Mouse (Mus musculus) kidney, embryonic 15.5 days (tissue): ENCODE data around the gene Ednra. TPM values are rescaled to one million over a fixed set of nuclear protein-coding genes. Genes with fewer than 3 reads are reported as not detected.

Experiments used
- ATAC-seq: fragments of 200-750 bp; cut with Nextera tagmentation; replicated peaks from 2 replicates; pipeline ENCODE4 v1.8.0; 2017; ENCODE audit warnings: moderate TSS enrichment; ENCODE audit not compliant: low FRiP score
- H3K27ac ChIP-seq: fragments of 300-500 bp; sonication (generic); 2 replicates; pipeline ENCODE4 v1.5.1; 2015; ENCODE audit warnings: mild to moderate bottlenecking, inconsistent platforms
- H3K27me3 ChIP-seq: fragments of 300-500 bp; sonication (generic); 2 replicates; pipeline ENCODE4 v1.6.1; 2015; ENCODE audit warnings: inconsistent platforms
- H3K36me3 ChIP-seq: fragments of 300-500 bp; sonication (generic); 2 replicates; pipeline ENCODE4 v1.6.1; 2015; ENCODE audit warnings: inconsistent platforms
- H3K4me1 ChIP-seq: fragments of 300-500 bp; sonication (generic); 2 replicates; pipeline ENCODE4 v1.6.1; 2015; ENCODE audit warnings: inconsistent platforms
- H3K4me2 ChIP-seq: fragments of 300-500 bp; sonication (generic); 2 replicates; pipeline ENCODE4 v1.6.1; 2015; ENCODE audit warnings: moderate library complexity, mild to moderate bottlenecking, inconsistent platforms
- H3K4me3 ChIP-seq: fragments of 300-500 bp; sonication (generic); replicated peaks from 2 replicates; pipeline ENCODE4 v1.5.1; 2015; ENCODE audit warnings: mild to moderate bottlenecking, inconsistent platforms
- H3K9ac ChIP-seq: fragments of 300-500 bp; sonication (generic); 2 replicates; pipeline ENCODE4 v1.6.1; 2015; ENCODE audit warnings: mild to moderate bottlenecking, inconsistent platforms
- H3K9me3 ChIP-seq: fragments of 300-500 bp; sonication (generic); replicated peaks from 2 replicates; pipeline ENCODE4 v1.6.1; 2016; ENCODE audit warnings: inconsistent platforms
- WGBS: fragments of 180-500 bp; shearing (Covaris S2); methylation state at CpG from one replicate; pipeline ENCODE4 v1.1.7; 2015; ENCODE audit warnings: mixed read lengths; 5-methylcytosine and 5-hydroxymethylcytosine counted together
- polyA plus RNA-seq: library from polyadenylated mRNA; unstranded; fragments of >200 nt; fragmentation: Nextera tagmentation; extraction: Ambion mirVana; gene quantifications from 2 replicates; pipeline ENCODE4 v1.2.1, GENCODE M21; 2015

Ednra gene
- polyA plus RNA-seq, 1 experiment from 2014 or later = 30.5 TPM

- peak overlapping the region; percentile 36 for H3K4me2 ChIP-seq
- H3K9me3 ChIP-seq = no peaks in the 10 kb centered on the region
- peaks cover 4% of the 10 kb centered on the region; the same call in 1 of the 2 replicates for H3K36me3 ChIP-seq
- 19% methylated on average over 15 of the region's 15 CpGs for WGBS
- H3K27ac ChIP-seq = peak overlapping the region; percentile 80
- H3K9ac ChIP-seq = no peak overlapping the region
- no peaks in the 10 kb centered on the region for H3K27me3 ChIP-seq
- ATAC-seq = peak; percentile 64; the same call in 1 of the 2 replicates
- H3K4me1 ChIP-seq = peaks cover 17% of the 10 kb centered on the region
- H3K4me3 ChIP-seq = no peak overlapping the region
Observed at GRCm38 (mm10) chr8:77682008-77682934, 42.0 kb downstream of the Ednra start.

- Histone ChIP-seq H3K9me3 (no peaks in the 10 kb centered on the region), H3K9ac (no peak overlapping the region), H3K36me3 (peaks cover 49% of the 10 kb centered on the region), H3K27me3 (no peaks in the 10 kb centered on the region), H3K4me1 (no peaks in the 10 kb centered on the region), H3K4me2 (no peak overlapping the region), H3K27ac (no peak overlapping the region), H3K4me3 (no peak overlapping the region)
- ATAC-seq = no peak
- 70% methylated on average over 4 of the region's 4 CpGs for WGBS
Observed at GRCm38 (mm10) chr8:77672036-77672435, 52.2 kb downstream of the Ednra start.

GRCm38 (mm10) chr8:77670612-77671363 lies 53.5 kb downstream of the Ednra start:
- no peak for ATAC-seq
- Histone ChIP-seq H3K9me3 (no peaks in the 10 kb centered on the region), H3K9ac (no peak overlapping the region), H3K4me3 (no peak overlapping the region), H3K27ac (no peak overlapping the region), H3K36me3 (peaks cover 58% of the 10 kb centered on the region), H3K27me3 (no peaks in the 10 kb centered on the region), H3K4me1 (no peaks in the 10 kb centered on the region), H3K4me2 (no peak overlapping the region)
- WGBS = 90% methylated on average over 4 of the region's 4 CpGs

GRCm38 (mm10) chr8:77667916-77668315 lies 56.3 kb downstream of the Ednra start:
- H3K27me3 ChIP-seq = no peaks in the 10 kb centered on the region
- no peak overlapping the region for H3K4me3 ChIP-seq
- H3K4me1 ChIP-seq = no peaks in the 10 kb centered on the region
- ATAC-seq = no peak
- no peak overlapping the region for H3K9ac ChIP-seq
- no peak overlapping the region for H3K4me2 ChIP-seq
- 89% methylated on average over 5 of the region's 5 CpGs for WGBS
- no peaks in the 10 kb centered on the region for H3K9me3 ChIP-seq
- H3K27ac ChIP-seq = no peak overlapping the region
- peaks cover 72% of the 10 kb centered on the region for H3K36me3 ChIP-seq

GRCm38 (mm10) chr8:77664901-77665300 lies 59.4 kb downstream of the Ednra start:
- H3K9ac ChIP-seq = no peak overlapping the region
- H3K4me3 ChIP-seq = no peak overlapping the region
- H3K4me2 ChIP-seq = no peak overlapping the region
- H3K9me3 ChIP-seq = no peaks in the 10 kb centered on the region
- WGBS = 81% methylated on average over 13 of the region's 13 CpGs
- H3K27ac ChIP-seq = no peak overlapping the region
- H3K36me3 ChIP-seq = peaks cover 56% of the 10 kb centered on the region
- H3K27me3 ChIP-seq = no peaks in the 10 kb centered on the region
- no peak for ATAC-seq
- H3K4me1 ChIP-seq = no peaks in the 10 kb centered on the region

- WGBS = 69% methylated on average over 4 of the region's 4 CpGs
- Histone ChIP-seq H3K27me3 (no peaks in the 10 kb centered on the region), H3K36me3 (peaks cover 16% of the 10 kb centered on the region), H3K4me3 (no peak overlapping the region), H3K27ac (no peak overlapping the region), H3K4me1 (no peaks in the 10 kb centered on the region), H3K9me3 (no peaks in the 10 kb centered on the region), H3K9ac (no peak overlapping the region), H3K4me2 (no peak overlapping the region)
- ATAC-seq = no peak
Observed at GRCm38 (mm10) chr8:77659534-77660080, 64.7 kb downstream of the Ednra start.

GRCm38 (mm10) chr8:77658356-77658755 lies 65.9 kb downstream of the Ednra start:
- WGBS = 61% methylated on average over 3 of the region's 3 CpGs
- H3K4me3 ChIP-seq = no peak overlapping the region
- ATAC-seq = no peak
- no peak overlapping the region for H3K4me2 ChIP-seq
- no peak overlapping the region for H3K9ac ChIP-seq
- no peaks in the 10 kb centered on the region for H3K9me3 ChIP-seq
- no peaks in the 10 kb centered on the region for H3K4me1 ChIP-seq
- H3K27me3 ChIP-seq = no peaks in the 10 kb centered on the region
- H3K27ac ChIP-seq = no peak overlapping the region
- peaks cover 3% of the 10 kb centered on the region; the same call in 1 of the 2 replicates for H3K36me3 ChIP-seq

- no peak overlapping the region for H3K4me3 ChIP-seq
- peak; percentile 58; the same call in 1 of the 2 replicates for ATAC-seq
- peak overlapping the region; percentile 66 for H3K27ac ChIP-seq
- no peaks in the 10 kb centered on the region for H3K36me3 ChIP-seq
- no peaks in the 10 kb centered on the region for H3K27me3 ChIP-seq
- H3K4me1 ChIP-seq = peaks cover 6% of the 10 kb centered on the region; the same call in 1 of the 2 replicates
- H3K9me3 ChIP-seq = no peaks in the 10 kb centered on the region
- H3K4me2 ChIP-seq = no peak overlapping the region
- no peak overlapping the region for H3K9ac ChIP-seq
- WGBS = 8% methylated on average over 1 of the region's 1 CpGs
Observed at GRCm38 (mm10) chr8:77650646-77651190, 73.5 kb downstream of the Ednra start.

GRCm38 (mm10) chr8:77640093-77640839 lies 84.0 kb downstream of the Ednra start:
- no peaks in the 10 kb centered on the region for H3K27me3 ChIP-seq
- no peaks in the 10 kb centered on the region for H3K36me3 ChIP-seq
- H3K9me3 ChIP-seq = no peaks in the 10 kb centered on the region
- no peaks in the 10 kb centered on the region for H3K4me1 ChIP-seq
- H3K4me3 ChIP-seq = no peak overlapping the region
- 61% methylated on average over 5 of the region's 5 CpGs for WGBS
- H3K9ac ChIP-seq = no peak overlapping the region
- no peak overlapping the region for H3K4me2 ChIP-seq
- no peak for ATAC-seq
- no peak overlapping the region for H3K27ac ChIP-seq

- Histone ChIP-seq H3K4me2 (no peak overlapping the region), H3K27ac (no peak overlapping the region), H3K4me3 (no peak overlapping the region), H3K9ac (no peak overlapping the region), H3K4me1 (peaks cover 2% of the 10 kb centered on the region; the same call in 1 of the 2 replicates), H3K27me3 (no peaks in the 10 kb centered on the region), H3K9me3 (no peaks in the 10 kb centered on the region), H3K36me3 (no peaks in the 10 kb centered on the region)
- ATAC-seq = no peak
- WGBS = 85% methylated on average over 3 of the region's 3 CpGs
Observed at GRCm38 (mm10) chr8:77637593-77637992, 86.7 kb downstream of the Ednra start.

GRCm38 (mm10) chr8:77634035-77634434 lies 90.2 kb downstream of the Ednra start:
- Histone ChIP-seq H3K27me3 (no peaks in the 10 kb centered on the region), H3K9ac (no peak overlapping the region), H3K36me3 (no peaks in the 10 kb centered on the region), H3K4me3 (no peak overlapping the region), H3K4me2 (no peak overlapping the region), H3K9me3 (no peaks in the 10 kb centered on the region), H3K27ac (no peak overlapping the region), H3K4me1 (peaks cover 2% of the 10 kb centered on the region; the same call in 1 of the 2 replicates)
- WGBS = 75% methylated on average over 5 of the region's 5 CpGs
- ATAC-seq = no peak
